Mouse (Mus musculus): ENCODE measurements at regions not wholly inside any gene's neighbourhood (a gene's known extent, or its start where the extent isn't known, plus 50 kb on each side); places are given as distances from the start of the nearest gene placed in this dataset.
A peak's percentile ranks its signal among the peaks of the same experiment; 100 is the strongest.

DNA sequence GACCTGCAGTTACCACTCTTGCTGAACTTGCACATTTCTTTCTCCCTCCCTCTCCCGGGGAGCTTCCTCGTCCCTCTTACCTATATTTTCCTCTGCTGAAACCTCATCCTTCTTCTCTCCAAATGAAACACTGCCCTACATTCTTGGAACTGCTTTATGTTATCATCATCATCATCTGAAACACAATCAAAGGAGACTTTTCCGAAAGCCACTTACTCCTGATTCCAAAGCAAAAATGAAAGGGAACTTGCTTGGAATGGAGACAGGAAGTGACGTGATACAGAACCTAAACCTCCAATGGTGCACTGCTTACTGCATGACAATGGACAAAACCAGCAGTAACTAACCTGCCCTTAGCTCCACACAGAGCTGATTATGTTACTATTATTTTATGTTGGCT, 287.2 kb upstream of the Btbd3 start:
- DNase-seq: no peak

DNA sequence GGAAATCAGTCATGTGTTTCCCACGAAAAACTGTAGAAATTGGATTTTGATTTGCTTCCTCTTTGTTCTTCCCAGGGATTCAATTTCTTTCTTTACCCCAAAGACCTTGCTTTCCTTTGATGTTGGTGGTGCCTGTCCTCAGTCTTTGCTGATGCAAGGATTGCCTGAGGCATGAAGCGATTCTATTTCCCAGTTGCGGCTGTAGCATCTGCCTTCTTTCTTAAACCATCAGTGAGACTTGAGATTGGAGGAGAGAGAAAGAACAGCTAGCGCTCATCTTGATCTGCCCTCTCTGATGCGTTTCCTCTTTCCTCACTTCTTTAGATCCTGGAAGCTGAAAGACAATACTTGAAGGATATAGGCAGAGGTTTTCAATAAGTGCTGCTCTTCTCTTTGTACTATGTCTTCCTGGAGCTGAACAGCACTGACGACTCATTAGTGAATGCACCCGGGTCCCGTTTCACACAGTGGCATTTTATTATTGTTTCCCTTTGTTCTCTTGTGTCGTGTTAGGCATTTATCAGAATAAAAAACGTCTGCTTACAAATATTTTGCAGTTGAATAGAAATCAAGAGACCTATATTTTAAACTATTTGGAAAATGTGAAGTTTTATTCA, 289.8 kb upstream of the Btbd3 start:
- DNase-seq: no peak

DNA sequence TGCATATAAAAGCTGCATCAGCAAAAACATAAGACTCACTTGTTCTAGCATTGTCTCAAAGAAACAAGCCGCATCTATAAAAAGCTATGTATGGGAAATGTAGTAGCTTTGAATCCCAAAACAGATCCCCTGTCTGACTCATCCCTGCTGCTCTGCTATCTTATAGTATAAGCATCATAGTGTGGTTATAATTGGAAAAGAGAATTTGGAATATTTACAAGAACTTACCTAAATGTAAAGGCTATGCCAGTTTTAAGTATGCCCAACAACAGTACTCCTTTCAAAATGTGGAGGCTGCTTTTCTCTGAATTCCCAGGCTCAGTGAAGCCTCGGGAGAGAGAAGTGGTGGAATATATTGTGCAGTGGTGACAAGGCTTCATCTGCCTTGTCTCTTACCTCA, 301.5 kb upstream of the Btbd3 start:
- DNase-seq: no peak

DNA sequence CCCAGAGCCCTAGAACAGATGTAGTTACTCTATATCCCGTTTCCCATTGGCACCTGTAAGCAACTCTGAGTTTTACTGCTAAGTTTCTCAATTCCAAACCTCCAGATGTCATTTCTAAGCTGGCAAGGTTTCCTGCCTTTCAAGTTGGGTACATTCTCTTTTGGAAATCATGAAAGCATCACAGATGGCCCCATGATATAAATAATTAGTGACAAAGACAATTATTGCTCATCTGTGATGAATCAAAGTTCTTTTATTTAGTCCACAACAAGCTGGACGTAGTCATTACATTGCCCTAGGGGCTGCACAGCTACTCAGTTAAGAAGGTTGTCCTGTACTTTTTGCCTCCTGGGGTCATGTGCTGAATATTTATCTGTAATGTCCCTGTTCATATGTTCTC, 303.2 kb upstream of the Btbd3 start:
- no peak for DNase-seq

DNA sequence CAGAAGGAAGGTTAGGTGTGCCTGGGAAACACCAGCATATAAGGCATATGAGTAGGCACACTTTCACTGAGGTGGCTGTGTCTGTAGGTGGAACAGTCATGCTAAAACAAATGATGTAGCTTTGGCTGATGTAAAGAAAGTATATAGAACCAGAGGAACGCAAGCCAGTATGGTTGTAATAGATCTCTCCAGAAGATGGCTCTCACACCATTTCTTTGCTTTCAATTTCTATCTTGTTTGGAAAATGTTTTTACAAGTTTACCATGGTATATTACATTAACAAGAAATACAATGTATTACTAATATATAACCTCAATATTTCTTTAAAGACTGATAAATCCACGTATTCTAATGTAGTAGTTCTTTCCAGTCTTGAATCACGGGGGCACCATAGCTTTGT, 304.4 kb upstream of the Btbd3 start:
- no peak for DNase-seq

DNA sequence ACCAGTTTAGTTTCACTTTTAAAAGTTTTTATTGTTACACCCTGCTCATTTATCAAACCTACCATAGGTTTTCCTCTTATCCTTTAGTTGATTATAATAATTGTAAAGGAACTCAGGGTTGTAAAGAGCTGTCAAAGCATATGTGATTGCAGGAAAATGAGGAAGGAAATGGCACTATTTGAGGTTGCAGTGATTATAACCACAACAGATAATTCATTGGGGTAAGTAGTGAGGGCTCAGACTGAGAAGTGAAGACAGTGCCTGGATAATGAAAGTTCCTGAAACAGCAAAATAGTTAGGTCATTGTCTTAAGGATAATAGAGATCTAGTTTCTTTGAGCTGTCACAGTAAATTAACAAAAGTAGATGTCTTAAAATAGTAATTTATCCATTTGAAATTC, 305.4 kb upstream of the Btbd3 start:
- DNase-seq: no peak

DNA sequence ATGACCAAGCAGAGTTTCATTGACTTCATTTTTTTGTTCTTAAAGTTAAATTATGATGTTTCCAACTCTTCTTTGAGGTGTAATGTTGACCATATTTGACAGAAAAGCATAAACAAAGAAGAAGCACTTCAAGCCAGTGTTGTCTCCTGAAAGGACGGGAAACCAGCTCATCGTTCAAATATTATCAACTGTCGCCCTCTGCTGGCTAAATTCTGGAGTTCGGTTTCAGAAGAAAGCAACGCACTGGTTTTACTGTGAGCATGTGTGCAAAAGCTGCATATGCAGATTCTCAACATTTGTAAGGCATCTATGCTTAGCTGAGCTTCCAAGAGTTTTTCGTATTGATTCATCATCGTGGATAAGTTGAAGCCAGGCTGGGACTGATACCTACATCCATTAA, 313.6 kb upstream of the Btbd3 start:
- DNase-seq: peak; percentile 81 to 84

DNA sequence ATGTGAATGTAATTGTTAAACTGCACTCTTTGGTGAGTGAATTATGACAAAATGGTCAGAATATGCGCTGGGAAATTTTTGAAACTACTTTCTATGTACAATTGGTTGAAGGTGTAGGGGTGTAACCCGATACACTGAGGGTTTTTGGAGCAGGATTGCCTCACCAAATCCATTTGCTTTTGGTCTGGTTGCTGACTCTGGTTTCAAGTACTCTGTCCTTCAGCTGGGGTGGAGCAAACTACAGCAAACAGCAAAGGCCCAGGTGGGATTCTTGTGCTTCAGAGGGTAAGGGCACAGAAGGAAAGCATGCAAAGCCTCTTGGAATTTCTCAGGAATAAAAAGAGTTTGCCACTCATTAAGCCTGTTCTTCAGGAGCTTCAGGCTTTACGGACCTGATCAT, 316.8 kb upstream of the Btbd3 start:
- DNase-seq: no peak

DNA sequence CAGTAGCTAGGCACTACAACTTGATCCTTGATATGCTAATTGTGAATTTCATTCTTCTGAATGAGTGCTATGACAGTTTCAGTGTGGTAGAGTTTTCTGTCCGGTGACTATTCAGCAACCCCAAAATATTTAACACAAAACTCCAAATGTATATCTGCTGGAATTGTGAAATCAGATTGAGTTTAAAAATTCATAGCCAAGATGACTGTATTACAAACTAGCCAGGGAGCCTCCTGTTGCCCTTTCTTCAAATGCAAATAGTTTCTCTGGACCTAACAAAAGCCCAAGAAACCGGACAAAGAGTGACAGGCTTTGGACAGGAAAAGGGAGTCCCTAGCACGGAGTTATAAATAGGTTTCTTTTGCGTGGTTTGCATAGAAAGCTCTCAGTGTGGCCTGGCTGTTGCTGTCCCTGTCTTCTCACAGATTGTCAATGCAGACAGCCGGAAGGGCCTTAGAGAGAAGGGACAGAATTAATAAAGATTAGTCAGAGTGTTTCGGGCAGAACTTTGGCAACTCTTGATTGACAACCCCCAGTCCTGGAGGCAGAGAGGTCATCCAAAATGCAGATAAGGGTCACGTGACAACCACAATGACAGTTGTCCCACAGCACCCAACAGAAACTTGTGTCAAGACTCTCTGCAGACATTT, 317.4 kb upstream of the Btbd3 start:
- no peak for DNase-seq

DNA sequence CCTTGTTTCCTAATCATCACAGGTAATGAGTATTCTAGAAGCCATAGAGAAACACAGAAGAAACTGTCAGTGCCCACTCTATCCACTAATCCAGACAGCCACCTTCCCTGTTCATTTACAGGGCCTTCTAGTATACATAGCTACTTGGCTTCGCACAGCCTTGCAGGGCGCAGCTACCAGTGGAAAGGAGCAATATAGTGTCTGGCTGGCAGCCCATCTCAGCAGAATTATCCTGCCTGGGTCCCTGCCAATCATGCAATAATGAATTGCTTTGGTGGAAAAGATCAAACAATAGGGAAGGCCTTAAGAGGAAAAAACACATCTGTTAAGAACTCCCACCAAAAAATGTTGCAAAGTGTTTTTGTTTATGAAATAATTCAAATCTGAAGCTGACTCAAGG, 319.8 kb upstream of the Btbd3 start:
- DNase-seq: peak; percentile 30 to 31

DNA sequence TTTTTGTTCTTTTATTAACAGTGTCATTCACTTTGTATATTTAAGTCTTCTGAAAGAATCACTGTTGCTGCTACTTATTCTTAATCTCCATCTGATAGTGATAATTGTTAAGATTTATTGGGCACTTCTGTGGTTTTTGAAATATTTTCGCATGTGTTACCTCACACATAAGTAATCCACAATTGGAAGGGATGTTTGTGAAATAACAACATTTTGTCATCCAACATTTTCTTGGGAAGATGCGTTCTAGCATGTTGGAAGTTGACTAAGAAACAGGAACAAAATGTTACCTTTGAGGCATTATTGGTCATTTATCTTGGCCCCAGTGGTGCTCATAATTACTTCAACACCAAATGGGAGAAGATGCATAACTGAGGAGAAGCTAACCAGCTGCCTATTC, 323.4 kb upstream of the Btbd3 start:
- no peak for DNase-seq

DNA sequence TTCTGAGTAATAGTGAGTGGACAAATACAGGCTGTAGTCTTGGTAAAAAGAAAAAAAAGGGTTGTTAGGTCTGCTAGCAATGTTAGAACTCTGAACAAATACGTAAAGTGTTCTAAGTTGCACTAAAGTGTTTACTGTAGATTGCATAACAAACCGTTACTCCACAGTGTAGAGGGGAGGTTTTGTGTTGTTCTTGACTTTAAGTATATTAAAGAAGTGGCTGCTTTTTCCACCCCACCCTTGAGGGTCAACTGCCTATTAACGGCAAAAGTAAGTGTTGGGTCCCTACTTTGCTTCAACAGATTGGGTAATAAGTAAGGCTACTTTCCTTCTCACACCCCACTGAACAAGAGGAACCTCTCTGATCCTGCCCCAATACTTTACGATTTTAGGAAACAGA, 323.9 kb upstream of the Btbd3 start:
- DNase-seq: no peak

DNA sequence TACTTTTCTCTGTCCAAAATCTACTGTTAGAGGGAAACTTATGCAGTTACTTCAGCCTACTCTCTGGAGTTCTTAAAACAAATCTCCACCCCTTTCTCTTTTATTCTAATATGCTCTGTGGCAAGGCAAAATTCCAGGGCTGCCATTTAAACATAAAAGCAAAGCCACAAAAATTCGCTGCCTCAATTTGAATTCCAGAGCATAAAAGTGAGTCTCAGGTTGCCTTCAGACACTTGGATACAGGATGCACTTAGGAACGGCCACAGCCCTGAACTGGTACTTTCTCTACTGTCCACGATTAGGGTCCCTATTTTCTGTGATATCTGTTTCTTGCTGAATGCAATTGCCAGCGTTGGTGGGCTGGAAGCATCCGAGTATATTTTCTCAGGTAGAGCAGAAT, 330.9 kb upstream of the Btbd3 start:
- DNase-seq: no peak

DNA sequence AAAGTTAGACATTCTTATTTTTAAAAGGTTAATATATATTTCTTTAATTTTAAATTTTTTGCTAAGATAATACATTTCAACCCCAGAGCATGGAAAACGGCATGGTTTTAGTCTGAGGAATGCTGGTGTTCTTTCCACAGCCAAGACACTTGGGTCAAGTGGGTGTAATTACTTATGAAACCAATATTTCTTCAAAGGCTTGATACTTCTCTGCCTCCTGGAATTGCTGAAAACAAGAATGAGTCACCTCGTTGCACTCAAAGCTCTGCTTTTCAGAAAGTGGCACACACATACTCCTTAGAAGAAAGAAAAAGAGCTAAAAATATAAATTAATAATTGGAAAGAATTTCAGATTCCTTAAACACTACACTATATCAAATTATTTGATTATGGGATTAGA, 331.8 kb upstream of the Btbd3 start:
- no peak for DNase-seq

DNA sequence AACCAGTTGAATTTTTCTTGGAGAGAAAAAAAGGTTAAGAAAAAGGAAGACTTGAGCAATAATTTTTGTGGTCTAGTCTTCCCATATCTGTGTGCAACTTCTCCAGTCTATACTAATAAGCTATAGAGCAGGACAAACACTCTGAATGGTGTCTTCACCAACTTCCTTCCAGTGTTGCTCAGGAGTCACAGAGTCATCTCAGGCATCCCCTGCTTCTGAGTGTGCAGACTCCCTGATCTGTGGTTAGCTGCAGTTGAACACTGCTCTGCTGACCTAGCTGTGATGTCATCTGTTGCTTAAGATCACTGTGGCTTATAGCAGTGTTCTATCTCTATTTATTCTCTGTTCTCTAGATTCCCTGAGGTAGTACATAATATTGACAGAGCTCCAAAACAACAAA, 357.9 kb upstream of the Btbd3 start:
- DNase-seq: no peak

DNA sequence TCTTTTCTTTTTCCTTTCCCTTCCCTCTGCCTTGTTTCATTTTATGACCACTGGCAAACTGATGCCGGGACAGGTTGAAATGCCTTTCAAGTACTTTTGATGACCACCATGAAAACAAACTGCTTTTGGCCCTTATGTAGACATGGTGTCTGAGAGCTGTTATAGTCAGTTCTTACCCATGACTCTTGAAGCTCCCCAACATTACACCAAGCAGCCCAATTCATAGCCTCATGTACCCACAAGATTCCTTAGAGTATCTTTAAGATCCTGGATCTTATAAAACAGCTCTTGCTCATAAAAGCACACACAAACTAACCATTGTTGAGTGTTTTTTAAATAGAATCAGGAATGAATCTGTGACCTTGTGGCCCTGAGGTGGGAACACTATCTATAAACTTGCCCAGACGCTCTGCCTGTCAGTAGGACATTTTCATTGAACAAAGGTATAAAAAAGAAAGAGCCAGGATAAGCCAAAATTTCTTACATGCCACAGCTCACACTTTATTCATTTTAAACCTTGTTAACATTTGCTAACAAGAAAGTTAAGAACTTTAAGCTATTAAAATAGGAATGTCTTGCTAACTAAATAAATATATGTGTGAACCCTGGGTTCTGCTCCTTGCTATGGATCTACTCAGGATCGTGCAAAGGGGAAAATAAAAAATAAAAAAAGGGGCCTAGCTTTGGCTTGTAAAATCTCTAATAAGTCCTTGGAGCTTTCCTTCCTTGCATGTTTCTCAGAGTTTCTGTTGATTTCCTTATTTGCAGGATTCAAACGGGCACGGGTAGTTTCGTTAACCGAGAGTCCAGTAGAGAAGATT, 375.9 kb upstream of the Btbd3 start:
- DNase-seq: no peak

DNA sequence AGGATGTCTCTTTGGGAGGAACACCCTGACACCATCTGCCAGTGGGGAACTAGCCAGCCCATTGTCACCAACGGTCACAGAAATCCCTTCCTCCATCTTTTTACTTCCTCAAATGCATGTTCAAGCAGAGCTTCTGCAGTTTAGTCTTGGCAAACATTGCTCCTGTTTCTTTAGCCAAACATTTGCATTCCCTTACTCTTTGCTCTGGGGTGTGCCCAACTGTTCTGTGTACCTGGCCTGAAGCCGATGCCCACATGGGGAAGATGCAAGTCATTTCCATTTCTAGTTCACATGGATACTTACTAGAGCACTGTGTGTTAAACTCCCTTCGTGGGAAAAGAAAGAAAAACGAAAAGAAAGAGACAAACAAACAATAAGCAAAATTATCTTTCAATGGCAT, 386.7 kb upstream of the Btbd3 start:
- no peak for DNase-seq

DNA sequence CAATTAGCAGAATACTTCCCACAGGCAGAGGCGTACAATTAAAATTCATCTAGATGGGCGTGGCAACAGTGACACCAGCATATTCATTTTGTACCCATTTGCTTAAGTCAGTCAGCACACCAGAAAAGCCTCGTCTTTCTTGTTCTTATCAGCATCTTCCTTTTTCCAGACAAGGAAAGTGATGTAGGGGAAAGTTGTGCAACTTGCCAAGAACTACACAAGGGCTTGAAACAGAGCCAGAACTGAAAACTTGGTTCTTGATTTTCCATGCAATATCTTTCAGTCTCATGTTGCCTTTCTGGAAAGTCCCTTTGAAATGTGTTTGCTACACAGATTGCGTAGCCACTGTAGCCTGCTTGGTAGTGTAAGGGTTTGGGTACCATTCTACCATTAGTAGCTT, 401.9 kb upstream of the Btbd3 start:
- peak in 1 of 2 experiments; percentile 1 for DNase-seq

DNA sequence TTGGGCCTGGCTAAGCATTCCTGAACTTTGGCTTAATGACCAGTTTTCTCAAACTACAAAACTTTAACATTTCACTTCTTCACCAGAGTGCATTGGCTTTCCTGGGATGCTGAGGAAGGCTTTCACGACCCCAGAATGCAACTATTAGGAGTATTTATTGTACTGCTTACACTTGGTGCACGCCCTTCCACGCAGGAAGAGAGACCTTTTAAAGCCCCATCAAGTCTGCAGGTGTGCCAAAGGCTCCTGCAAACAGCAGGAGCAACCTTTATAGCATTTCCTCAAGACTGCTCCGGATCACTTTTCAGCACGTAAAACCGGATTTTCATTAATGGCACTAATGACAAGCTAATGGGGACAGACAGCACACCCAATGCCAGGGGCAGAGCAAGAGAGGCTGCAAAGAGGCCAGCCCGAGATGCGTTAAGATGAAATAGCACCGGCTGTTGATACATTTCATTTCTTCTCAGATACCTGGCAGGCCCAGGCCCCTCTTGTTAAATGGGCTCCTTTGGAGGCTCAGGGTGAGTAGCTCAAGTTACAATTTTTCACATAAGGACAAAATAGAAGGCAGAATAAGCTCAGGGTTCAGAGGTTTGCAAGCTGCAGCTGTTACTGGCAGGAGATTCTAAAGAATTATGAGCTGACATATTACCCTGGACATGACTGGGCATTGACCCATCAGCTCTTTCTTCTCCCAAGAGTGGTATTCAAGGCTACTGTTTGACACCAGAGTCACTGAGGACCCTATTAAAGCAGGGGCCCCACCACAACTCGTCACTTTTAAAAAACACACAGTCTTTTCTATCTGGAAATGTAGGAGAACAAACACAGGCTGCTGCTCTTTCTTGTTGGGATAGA, 402.7 kb upstream of the Btbd3 start:
- peak; percentile 3 to 4 for DNase-seq

DNA sequence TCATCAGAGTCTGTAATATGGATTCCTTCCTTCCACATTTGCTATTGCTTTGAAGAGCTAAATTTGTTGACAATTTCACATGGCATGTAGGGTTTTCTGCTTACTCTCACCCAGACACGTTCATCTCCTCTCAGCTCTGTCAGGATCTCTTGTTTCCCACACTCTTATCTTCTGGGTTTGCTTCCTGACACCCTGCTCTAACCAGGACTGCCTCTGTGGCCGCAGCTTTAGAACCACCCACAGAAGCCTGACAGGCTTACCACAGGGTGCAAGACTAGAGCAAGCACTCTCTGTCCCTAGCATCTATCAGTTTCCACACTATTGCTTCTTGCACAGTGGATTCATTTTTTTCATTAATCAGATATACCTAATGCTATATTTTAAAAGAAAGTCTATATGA, 408.5 kb upstream of the Btbd3 start:
- no peak for DNase-seq

DNA sequence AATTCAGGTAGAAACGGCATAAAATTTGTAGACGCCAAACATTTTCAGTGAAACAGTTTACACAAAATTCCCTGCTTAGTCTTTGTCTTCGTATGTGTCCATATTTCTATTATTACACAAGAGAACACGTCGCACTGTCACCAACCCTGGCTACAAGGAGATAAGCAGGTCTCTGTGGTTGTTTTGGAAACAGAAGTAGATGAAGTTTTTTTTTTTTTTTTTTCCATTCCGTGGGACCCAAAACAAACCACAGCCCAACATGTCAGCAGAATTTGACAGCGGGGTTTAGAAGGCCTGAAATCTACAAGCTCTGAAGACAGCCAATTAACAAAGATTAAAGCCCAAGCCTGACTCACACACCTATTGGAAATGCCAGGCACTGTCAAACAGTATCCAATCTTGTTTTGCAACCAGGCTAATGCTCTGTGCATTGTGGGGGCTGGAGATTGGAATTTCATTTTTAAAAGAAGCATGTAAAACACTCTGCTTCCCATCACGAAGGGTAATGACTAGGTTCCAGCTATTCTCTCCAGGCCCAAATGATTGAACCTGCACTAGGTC, 428.5 kb upstream of the Btbd3 start:
- no peak for DNase-seq

DNA sequence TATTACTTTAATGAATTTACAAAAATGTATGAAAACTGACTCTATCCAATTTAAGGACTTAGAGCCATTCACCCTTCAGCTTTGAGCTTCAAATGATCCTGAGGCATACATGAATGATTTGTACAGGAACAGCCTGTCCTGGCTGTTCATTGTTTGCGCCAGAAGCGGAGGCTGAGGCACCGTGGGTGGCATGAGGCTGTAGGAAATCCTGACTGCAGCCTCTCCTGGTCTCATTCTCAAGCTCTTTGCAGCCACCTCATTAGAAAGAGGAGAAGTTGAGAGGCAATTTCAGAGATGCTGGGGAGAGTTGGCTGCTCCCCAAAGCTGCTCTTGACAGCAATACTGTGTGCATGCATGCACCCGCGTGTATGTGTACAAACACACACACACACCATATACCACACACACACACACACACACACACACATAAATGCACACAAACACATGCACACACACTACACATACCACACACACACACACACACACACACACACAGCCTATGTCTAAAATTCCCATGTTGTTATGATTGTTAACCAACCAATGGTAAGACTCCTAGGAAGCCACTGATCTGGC, 434.9 kb upstream of the Btbd3 start:
- no peak for DNase-seq

DNA sequence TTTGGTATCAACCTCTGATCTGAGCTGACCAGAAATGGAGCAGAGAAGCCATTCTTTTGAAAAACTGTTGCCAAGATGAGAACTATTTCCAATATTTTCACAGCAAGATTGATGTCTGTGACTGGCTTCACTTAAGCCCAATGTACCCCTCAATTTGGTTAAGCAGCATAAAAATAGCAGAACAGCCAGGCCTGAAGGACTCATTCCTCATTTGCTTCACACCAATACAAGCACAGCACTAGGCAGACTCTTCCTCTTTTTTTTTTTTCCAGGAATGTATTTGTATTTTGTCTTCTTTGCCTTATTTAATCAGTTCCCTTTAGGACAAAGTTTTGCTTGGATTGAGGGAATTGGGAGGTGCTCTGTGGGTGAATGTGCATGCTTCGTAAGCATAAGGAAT, 441.4 kb upstream of the Btbd3 start:
- DNase-seq: no peak
